Mouse (Mus musculus) naive thymus-derived CD4-positive, alpha-beta T cell, adult 2 months (primary cell): ENCODE measurements around the gene Acsm5.
"Not testable (repeated sequence)": the region's sequence is repeated elsewhere in the genome, so short reads cannot be mapped to it uniquely, and the experiment has no call there.

Experiments used
- DNase-seq: peaks from one replicate; pipeline ENCODE4 v3.0.0-alpha.2; 2011; ENCODE audit warnings: low read depth

Gene Acsm5

GRCm38 (mm10) chr7:119550471-119551222 lies 31.4 kb downstream of the Acsm5 start:
- no peak for DNase-seq

- no peak for DNase-seq
These were observed 34.8 kb downstream of the Acsm5 start, which contains the start of gene Acsm2 for GRCm38 (mm10) chr7:119554040-119554439. Gene Acsm2, plus strand, starts transcription at chr7:119554340.

GRCm38 (mm10) chr7:119559789-119560451 lies 40.7 kb downstream of the Acsm5 start:
- no peak for DNase-seq

GRCm38 (mm10) chr7:119560452-119560835 lies 41.2 kb downstream of the Acsm5 start:
- DNase-seq, result no peak

GRCm38 (mm10) chr7:119561441-119561840 lies 42.2 kb downstream of the Acsm5 start:
- DNase-seq, result no peak

DNA sequence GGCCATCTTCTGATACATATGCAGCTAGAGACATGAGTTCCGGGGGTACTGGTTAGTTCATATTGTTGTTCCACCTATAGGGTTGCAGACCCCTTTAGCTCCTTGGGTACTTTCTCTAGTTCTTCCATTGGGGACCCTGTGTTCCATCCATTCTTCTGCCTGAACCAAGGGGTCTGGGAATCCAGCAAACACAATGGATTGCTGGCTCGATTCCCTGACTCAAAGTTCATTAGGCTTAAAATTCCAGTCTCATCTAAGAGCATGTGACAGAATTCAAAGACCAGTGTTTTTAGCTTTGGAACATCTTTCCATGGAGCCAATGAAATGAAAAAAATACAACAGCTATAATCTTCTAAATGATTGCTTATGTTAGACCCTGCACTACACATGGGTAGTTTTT lies 43.2 kb downstream of the Acsm5 start:
- DNase-seq, result not testable (repeated sequence)

DNA sequence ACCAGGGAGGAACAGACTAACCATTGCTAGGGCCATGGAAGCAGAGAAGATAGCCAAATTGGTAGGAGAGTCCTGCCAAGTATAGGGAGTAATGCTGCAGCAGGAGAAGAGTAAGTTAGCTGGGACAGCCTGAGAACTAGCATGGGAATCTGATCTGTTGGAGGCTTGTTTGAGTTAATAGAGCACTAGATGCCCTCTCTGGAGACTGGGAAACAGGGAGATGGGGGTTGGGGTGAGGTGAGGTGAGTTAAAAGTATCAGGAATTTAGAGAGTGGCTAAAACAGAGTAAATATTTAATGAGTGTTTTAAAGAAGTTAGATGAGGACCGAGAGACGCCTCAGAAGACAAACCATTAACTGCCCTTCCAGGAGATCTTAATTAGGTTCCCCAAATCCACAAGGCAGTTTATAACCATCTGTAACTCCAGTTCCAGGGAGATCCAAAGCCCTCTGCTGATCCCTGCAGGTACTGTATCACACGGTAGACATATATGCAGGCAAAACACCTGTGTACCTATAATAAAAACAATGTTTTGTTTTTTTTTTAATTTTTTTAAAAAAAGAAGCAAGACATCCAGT lies 75.4 kb downstream of the Acsm5 start:
- DNase-seq, result no peak
